Mouse (Mus musculus) MEL (cell line): Measurements from ENCODE around the gene Hells.

Experiments used
- MYC ChIP-seq: IDR thresholded peaks from 2 replicates; pipeline ENCODE4 v1.6.1; 2011; ENCODE audit warnings: low read depth, mild to moderate bottlenecking, low read length, improper control_type of control experiment, moderate library complexity
- NELFE ChIP-seq: IDR thresholded peaks from 2 replicates; pipeline ENCODE4 v1.6.1; 2011; ENCODE audit warnings: low read depth, low read length, improper control_type of control experiment
- POLR2A ChIP-seq, 2 experiments: IDR thresholded peaks; 2 replicates each; pipeline ENCODE4 v1.6.1; 2011 to 2012; ENCODE audit warnings: low read length in 2 of 2, mild to moderate bottlenecking in 2 of 2, control low read depth in 1 of 2, improper control_type of control experiment in 1 of 2, low read depth in 1 of 2, moderate library complexity in 1 of 2; ENCODE audit not compliant: control insufficient read depth in 1 of 2, insufficient read depth in 1 of 2, poor library complexity in 1 of 2
- SMC3 ChIP-seq: IDR thresholded peaks from 2 replicates; pipeline ENCODE4 v1.6.1; 2011; ENCODE audit warnings: low read depth, low read length, improper control_type of control experiment
- ZC3H11A ChIP-seq: IDR thresholded peaks from 2 replicates; pipeline ENCODE4 v1.6.1; 2012; ENCODE audit warnings: low read depth, mild to moderate bottlenecking, inconsistent platforms, low read length, improper control_type of control experiment

- TF ChIP-seq SMC3 (no peak), ZC3H11A (no peak), POLR2A (IDR thresholded peaks at IDR 0.05; ENCODE audit: control insufficient read depth in 1 of 2, insufficient read depth in 1 of 2, low read depth in 1 of 2, low read length in 2 of 2, poor library complexity in 1 of 2) (no peak), MYC (no peak), NELFE (no peak)
Measured at GRCm38 (mm10) chr19:38901146-38902135, 29.3 kb upstream of the Hells start.
